Mouse (Mus musculus) liver, adult 2 months (tissue): ENCODE measurements around the gene Plcl1.

Source experiments
- CTCF ChIP-seq: fragments of 200-500 bp; IDR thresholded peaks from 2 replicates; pipeline ENCODE4 v1.5.1; 2011; ENCODE audit warnings: low read depth, low read length, control low read depth
- POLR2A ChIP-seq: fragments of 200-500 bp; IDR thresholded peaks from 2 replicates; pipeline ENCODE4 v1.6.1; 2011; ENCODE audit warnings: low read length, control low read depth; ENCODE audit not compliant: insufficient read depth; ENCODE audit errors: extremely low read depth

DNA sequence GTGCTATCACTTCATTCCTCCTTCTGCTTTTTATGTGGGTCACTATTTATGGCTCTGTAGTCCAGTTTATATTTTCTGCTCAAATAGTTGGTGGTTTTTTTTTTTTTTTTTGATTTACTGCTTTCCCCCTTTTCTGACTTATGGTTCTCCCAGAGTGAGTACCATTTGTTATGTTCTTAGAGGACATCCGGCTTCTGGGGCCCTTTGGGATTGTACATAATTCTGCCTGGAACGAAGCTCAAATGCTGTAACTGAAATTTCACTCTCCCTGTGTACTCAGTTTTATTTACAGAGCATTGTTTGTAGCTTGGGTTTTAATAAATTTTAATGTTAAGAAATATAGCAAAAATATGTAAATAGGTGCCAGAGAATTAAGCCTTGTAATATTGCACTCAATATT is 200.2 kb downstream of the Plcl1 start:
- no peak for TF ChIP-seq CTCF
- TF ChIP-seq POLR2A, result no peak
